Mouse (Mus musculus): ENCODE results near the gene Mrps5. TPM values are rescaled to one million over a fixed set of nuclear protein-coding genes. Genes with fewer than 3 reads are reported as not detected.
"Not testable (repeated sequence)": the region's sequence is repeated elsewhere in the genome, so short reads cannot be mapped to it uniquely, and the experiment has no call there.

The Mrps5 gene
- polyA plus RNA-seq, 1 experiment from 2014 or later = 155 TPM

GRCm38 (mm10) chr2:127603383-127603782 is 16.4 kb downstream of the Mrps5 start:
- H3K9ac ChIP-seq (ENCODE audit: low read length); H3K4me1 ChIP-seq (replicated peaks; ENCODE audit: control insufficient read depth, insufficient read depth, low read length); H3K27me3 ChIP-seq (replicated peaks; ENCODE audit: control insufficient read depth, insufficient read depth, low read length); DNase-seq (ENCODE audit: low spot score); H3K9me3 ChIP-seq (ENCODE audit: control insufficient read depth, low read length); H3K4me3 ChIP-seq (ENCODE audit: low read depth, low read length); H3K4me2 ChIP-seq (ENCODE audit: low read length); H3K27ac ChIP-seq (ENCODE audit: low read depth); ATAC-seq (replicated peaks; ENCODE audit: low FRiP score, low TSS enrichment, low read depth): not testable (repeated sequence)
- WGBS = 86% methylated on average over 5 of the region's 8 CpGs
- peaks cover 72% of the 10 kb centered on the region for H3K36me3 ChIP-seq (ENCODE audit: control insufficient read depth, insufficient read depth, low read length)

DNA sequence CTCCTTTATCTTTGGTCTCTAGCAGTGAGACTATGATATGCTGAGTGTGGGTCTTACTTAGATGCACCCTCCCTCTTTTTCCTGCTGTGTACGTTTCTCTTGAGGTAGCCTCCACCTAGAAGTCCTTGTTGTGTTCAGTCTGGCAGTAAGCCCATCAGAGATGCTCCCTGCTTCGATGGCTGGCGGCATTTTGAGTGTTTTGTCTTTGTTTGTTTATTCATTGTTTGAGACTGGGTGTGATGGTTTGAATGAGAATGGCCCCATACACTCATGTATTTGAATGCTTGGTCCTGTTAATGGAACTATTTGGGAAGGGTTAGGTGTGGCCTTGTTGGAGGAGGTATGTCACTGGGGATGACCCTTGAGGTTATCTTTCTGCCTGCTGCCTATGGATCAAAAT is 18.2 kb downstream of the Mrps5 start:
- DNase-seq (ENCODE audit: low spot score) (no peak), ATAC-seq (replicated peaks; ENCODE audit: low FRiP score, low TSS enrichment, low read depth) (no peak)
- Histone ChIP-seq H3K27ac (ENCODE audit: low read depth) (no peak overlapping the region), H3K4me2 (ENCODE audit: low read length) (no peak overlapping the region), H3K27me3 (replicated peaks; ENCODE audit: control insufficient read depth, insufficient read depth, low read length) (no peaks in the 10 kb centered on the region), H3K9me3 (ENCODE audit: control insufficient read depth, low read length) (no peaks in the 10 kb centered on the region), H3K36me3 (ENCODE audit: control insufficient read depth, insufficient read depth, low read length) (peaks cover 54% of the 10 kb centered on the region), H3K4me1 (replicated peaks; ENCODE audit: control insufficient read depth, insufficient read depth, low read length) (no peaks in the 10 kb centered on the region), H3K9ac (ENCODE audit: low read length) (no peak overlapping the region), H3K4me3 (ENCODE audit: low read depth, low read length) (no peak overlapping the region)
- WGBS = 93% methylated on average over 3 of the region's 3 CpGs

DNA sequence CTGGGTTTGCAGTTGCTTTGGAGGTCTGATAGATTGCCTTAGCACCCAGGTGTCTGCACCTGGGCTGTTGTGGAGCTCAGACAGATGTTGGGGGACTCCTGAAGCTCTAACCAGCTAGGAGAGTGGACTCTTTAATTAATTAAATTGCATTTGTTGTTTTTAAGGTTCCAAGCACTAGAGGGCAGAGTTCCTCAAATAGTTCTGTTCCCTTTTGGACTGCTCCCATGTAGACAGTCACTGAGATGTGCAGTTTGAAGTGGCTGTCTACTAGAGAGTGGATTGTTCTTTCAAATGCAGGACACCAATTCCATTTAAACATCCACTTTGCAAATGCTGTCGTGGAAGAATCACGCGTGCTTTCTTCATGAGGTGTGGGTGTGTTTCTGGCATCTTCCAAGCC is 21.2 kb downstream of the Mrps5 start:
- Histone ChIP-seq H3K27ac (ENCODE audit: low read depth) (no peak overlapping the region), H3K9me3 (ENCODE audit: control insufficient read depth, low read length) (no peaks in the 10 kb centered on the region), H3K4me3 (ENCODE audit: low read depth, low read length) (no peak overlapping the region), H3K4me1 (replicated peaks; ENCODE audit: control insufficient read depth, insufficient read depth, low read length) (no peaks in the 10 kb centered on the region), H3K9ac (ENCODE audit: low read length) (no peak overlapping the region), H3K36me3 (ENCODE audit: control insufficient read depth, insufficient read depth, low read length) (peaks cover 25% of the 10 kb centered on the region), H3K27me3 (replicated peaks; ENCODE audit: control insufficient read depth, insufficient read depth, low read length) (no peaks in the 10 kb centered on the region), H3K4me2 (ENCODE audit: low read length) (no peak overlapping the region)
- WGBS = 47% methylated on average over 3 of the region's 3 CpGs
- ATAC-seq (replicated peaks; ENCODE audit: low FRiP score, low TSS enrichment, low read depth) (peak; percentile 51; the same call in 1 of the 2 replicates), DNase-seq (ENCODE audit: low spot score) (no peak)

- Histone ChIP-seq H3K4me1 (replicated peaks; ENCODE audit: control insufficient read depth, insufficient read depth, low read length) (no peaks in the 10 kb centered on the region), H3K4me3 (ENCODE audit: low read depth, low read length) (no peak overlapping the region), H3K9ac (ENCODE audit: low read length) (no peak overlapping the region), H3K27ac (ENCODE audit: low read depth) (no peak overlapping the region), H3K4me2 (ENCODE audit: low read length) (no peak overlapping the region), H3K9me3 (ENCODE audit: control insufficient read depth, low read length) (no peaks in the 10 kb centered on the region), H3K36me3 (ENCODE audit: control insufficient read depth, insufficient read depth, low read length) (peaks cover 20% of the 10 kb centered on the region), H3K27me3 (replicated peaks; ENCODE audit: control insufficient read depth, insufficient read depth, low read length) (no peaks in the 10 kb centered on the region)
- no peak for DNase-seq (ENCODE audit: low spot score)
- 0 out of 2 replicates have a peak, but pooled peaks have one; percentile 62 for ATAC-seq (replicated peaks; ENCODE audit: low FRiP score, low TSS enrichment, low read depth)
- 7% methylated on average over 5 of the region's 5 CpGs for WGBS
Measured at GRCm38 (mm10) chr2:127608986-127609385, 22.0 kb downstream of the Mrps5 start.

GRCm38 (mm10) chr2:127611386-127611785 is 24.4 kb downstream of the Mrps5 start:
- Histone ChIP-seq H3K27me3 (replicated peaks; ENCODE audit: control insufficient read depth, insufficient read depth, low read length) (no peaks in the 10 kb centered on the region), H3K36me3 (ENCODE audit: control insufficient read depth, insufficient read depth, low read length) (no peaks in the 10 kb centered on the region; the same call in 1 of the 2 replicates), H3K9ac (ENCODE audit: low read length) (no peak overlapping the region), H3K9me3 (ENCODE audit: control insufficient read depth, low read length) (no peaks in the 10 kb centered on the region), H3K27ac (ENCODE audit: low read depth) (no peak overlapping the region), H3K4me1 (replicated peaks; ENCODE audit: control insufficient read depth, insufficient read depth, low read length) (no peaks in the 10 kb centered on the region), H3K4me2 (ENCODE audit: low read length) (no peak overlapping the region), H3K4me3 (ENCODE audit: low read depth, low read length) (no peak overlapping the region)
- WGBS = 72% methylated on average over 4 of the region's 4 CpGs
- ATAC-seq (replicated peaks; ENCODE audit: low FRiP score, low TSS enrichment, low read depth) (no peak), DNase-seq (ENCODE audit: low spot score) (no peak)

GRCm38 (mm10) chr2:127612288-127612687 is 25.3 kb downstream of the Mrps5 start:
- Histone ChIP-seq H3K36me3 (ENCODE audit: control insufficient read depth, insufficient read depth, low read length) (no peaks in the 10 kb centered on the region), H3K4me2 (ENCODE audit: low read length) (no peak overlapping the region), H3K4me3 (ENCODE audit: low read depth, low read length) (no peak overlapping the region), H3K9ac (ENCODE audit: low read length) (no peak overlapping the region), H3K4me1 (replicated peaks; ENCODE audit: control insufficient read depth, insufficient read depth, low read length) (no peaks in the 10 kb centered on the region), H3K9me3 (ENCODE audit: control insufficient read depth, low read length) (no peaks in the 10 kb centered on the region), H3K27me3 (replicated peaks; ENCODE audit: control insufficient read depth, insufficient read depth, low read length) (no peaks in the 10 kb centered on the region), H3K27ac (ENCODE audit: low read depth) (no peak overlapping the region)
- ATAC-seq (replicated peaks; ENCODE audit: low FRiP score, low TSS enrichment, low read depth) (no peak), DNase-seq (ENCODE audit: low spot score) (no peak)
- 93% methylated on average over 4 of the region's 4 CpGs for WGBS

DNA sequence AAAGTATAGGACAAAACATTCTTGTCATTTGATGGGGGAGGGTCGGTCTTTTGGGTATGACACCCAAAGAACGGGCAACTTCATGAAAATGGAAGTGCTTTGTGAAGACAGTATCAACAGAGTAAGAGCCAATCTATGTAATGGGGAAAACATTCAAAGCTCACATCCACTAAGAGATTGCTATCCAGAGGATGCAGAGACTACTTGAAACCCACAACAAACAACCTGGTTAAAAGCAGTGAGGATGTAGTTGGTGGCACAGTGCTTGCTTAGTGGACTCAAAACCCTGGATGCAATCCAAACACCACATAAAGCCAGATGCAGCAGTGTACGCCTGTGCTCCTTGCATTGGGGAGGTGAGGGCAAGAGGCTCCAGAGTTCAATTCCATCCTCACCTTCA is 32.3 kb downstream of the Mrps5 start:
- Histone ChIP-seq H3K9me3 (ENCODE audit: control insufficient read depth, low read length) (no peaks in the 10 kb centered on the region), H3K4me3 (ENCODE audit: low read depth, low read length) (no peak overlapping the region), H3K27me3 (replicated peaks; ENCODE audit: control insufficient read depth, insufficient read depth, low read length) (no peaks in the 10 kb centered on the region), H3K9ac (ENCODE audit: low read length) (no peak overlapping the region), H3K36me3 (ENCODE audit: control insufficient read depth, insufficient read depth, low read length) (no peaks in the 10 kb centered on the region), H3K27ac (ENCODE audit: low read depth) (no peak overlapping the region), H3K4me2 (ENCODE audit: low read length) (no peak overlapping the region), H3K4me1 (replicated peaks; ENCODE audit: control insufficient read depth, insufficient read depth, low read length) (no peaks in the 10 kb centered on the region)
- no peak for ATAC-seq (replicated peaks; ENCODE audit: low FRiP score, low TSS enrichment, low read depth)
- WGBS = 86% methylated on average over 3 of the region's 3 CpGs
- DNase-seq (ENCODE audit: low spot score) = no peak

GRCm38 (mm10) chr2:127622065-127622464 is 35.0 kb downstream of the Mrps5 start:
- Histone ChIP-seq H3K27ac (ENCODE audit: low read depth) (no peak overlapping the region), H3K36me3 (ENCODE audit: control insufficient read depth, insufficient read depth, low read length) (no peaks in the 10 kb centered on the region), H3K4me1 (replicated peaks; ENCODE audit: control insufficient read depth, insufficient read depth, low read length) (no peaks in the 10 kb centered on the region), H3K4me3 (ENCODE audit: low read depth, low read length) (no peak overlapping the region), H3K9ac (ENCODE audit: low read length) (no peak overlapping the region), H3K27me3 (replicated peaks; ENCODE audit: control insufficient read depth, insufficient read depth, low read length) (no peaks in the 10 kb centered on the region), H3K4me2 (ENCODE audit: low read length) (no peak overlapping the region), H3K9me3 (ENCODE audit: control insufficient read depth, low read length) (no peaks in the 10 kb centered on the region)
- DNase-seq (ENCODE audit: low spot score) (no peak), ATAC-seq (replicated peaks; ENCODE audit: low FRiP score, low TSS enrichment, low read depth) (no peak)
- 49% methylated on average over 3 of the region's 3 CpGs for WGBS

DNA sequence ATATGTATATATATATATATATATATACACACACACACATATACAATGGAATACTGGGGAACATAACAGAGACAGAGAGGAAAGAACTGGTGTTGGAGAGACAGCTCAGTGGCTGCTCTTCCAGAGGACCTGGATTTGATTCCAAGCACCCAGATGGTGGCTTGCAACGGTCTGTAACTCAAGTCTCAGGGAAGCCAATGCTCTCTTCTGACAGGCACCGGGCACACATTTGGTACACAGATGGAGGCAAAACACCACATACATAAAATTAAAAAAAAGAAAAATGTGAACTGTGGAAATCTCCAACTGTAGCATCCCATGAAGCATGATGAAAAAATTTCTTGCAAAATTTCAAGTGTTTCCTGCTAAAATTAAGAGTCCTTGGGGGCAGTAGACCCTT is 37.8 kb downstream of the Mrps5 start:
- Histone ChIP-seq H3K27me3 (replicated peaks; ENCODE audit: control insufficient read depth, insufficient read depth, low read length) (no peaks in the 10 kb centered on the region), H3K4me2 (ENCODE audit: low read length) (no peak overlapping the region), H3K4me3 (ENCODE audit: low read depth, low read length) (no peak overlapping the region), H3K27ac (ENCODE audit: low read depth) (no peak overlapping the region), H3K9me3 (ENCODE audit: control insufficient read depth, low read length) (no peaks in the 10 kb centered on the region), H3K9ac (ENCODE audit: low read length) (no peak overlapping the region), H3K4me1 (replicated peaks; ENCODE audit: control insufficient read depth, insufficient read depth, low read length) (no peaks in the 10 kb centered on the region), H3K36me3 (ENCODE audit: control insufficient read depth, insufficient read depth, low read length) (no peaks in the 10 kb centered on the region)
- 98% methylated on average over 2 of the region's 2 CpGs for WGBS
- no peak for ATAC-seq (replicated peaks; ENCODE audit: low FRiP score, low TSS enrichment, low read depth)
- no peak for DNase-seq (ENCODE audit: low spot score)
